Mouse (Mus musculus): ENCODE measurements around the gene Gm6205.
"Not testable (repeated sequence)": the region's sequence is repeated elsewhere in the genome, so short reads cannot be mapped to it uniquely, and the experiment has no call there.

Gm6205 gene

DNA sequence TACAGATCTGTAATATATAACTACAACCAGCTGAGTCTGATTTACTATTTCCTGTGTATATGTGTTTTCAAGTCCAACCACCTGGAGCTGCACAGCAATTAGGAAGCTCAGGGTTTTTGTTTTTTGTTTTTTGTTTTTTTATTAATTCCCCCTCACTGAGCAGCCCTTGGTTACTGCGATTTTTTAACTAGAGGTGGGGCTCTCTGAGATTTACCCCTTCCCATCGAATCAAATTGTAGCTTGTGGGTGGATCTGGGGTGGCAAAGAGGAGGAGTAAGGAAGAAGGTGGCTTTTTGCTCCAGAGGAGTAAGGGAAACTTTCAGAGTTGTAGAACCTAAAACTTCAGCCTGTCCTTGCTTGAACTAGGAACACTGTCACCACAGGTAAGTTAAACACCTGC is at the start of gene Gm6205:
TSS of gene Gm6205 (plus strand) at position 301 of the 400 bp plus-strand sequence.
- TF ChIP-seq GATA4 (IDR thresholded peaks at IDR 0.05; ENCODE audit: insufficient replicate concordance, low read length), result not testable (repeated sequence)

DNA sequence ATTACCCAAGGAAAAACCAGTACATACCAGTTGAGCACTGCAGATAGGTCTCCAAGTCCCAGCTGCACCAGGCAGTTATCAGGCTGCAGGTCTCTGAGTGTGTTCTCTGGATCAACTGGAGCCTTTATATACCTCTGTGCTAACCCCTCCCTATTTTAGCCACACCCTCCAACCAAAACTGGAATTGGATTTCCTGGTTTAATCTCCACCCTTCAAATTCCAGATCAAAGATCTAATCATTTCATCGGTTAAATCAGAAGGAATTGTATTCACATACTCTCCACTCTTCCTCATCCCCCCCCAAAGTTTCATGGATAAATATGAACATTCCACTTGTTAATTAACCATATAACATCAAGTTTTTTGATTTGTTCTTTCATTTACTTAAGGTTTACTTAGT is 31.9 kb upstream of the Gm6205 start, which contains the start of gene Gm3147:
TSS of gene Gm3147 (minus strand) at position 101 of the 400 bp plus-strand sequence.
- TF ChIP-seq GATA4 (IDR thresholded peaks at IDR 0.05; ENCODE audit: insufficient replicate concordance, low read length), result not testable (repeated sequence)

DNA sequence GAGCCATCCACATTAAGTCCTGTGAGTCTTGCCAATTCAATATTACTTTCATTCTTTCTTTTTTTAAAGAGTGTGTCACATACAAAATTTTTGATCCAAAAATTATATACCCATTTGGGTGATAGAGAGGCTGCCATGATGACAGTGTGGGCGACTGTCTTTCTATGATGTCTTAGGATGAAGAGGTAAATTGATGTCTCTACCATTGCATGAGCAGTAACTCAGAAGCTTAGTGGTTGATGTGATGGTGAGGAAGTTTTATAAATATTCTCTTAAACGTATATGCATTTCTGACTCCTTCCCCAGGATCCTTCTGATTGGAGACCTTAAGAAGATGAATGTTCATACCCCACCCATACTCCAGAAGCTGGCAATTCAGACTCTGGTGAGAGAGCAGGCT is 24.5 kb upstream of the Gm6205 start, which contains the start of gene Gm6509:
TSS of gene Gm6509 (plus strand) at position 301 of the 400 bp plus-strand sequence.
- TF ChIP-seq GATA4 (IDR thresholded peaks at IDR 0.05; ENCODE audit: insufficient replicate concordance, low read length), result not testable (repeated sequence)
